Comparison of ENCODE assay signal across 24 mouse cellular contexts in genomic region chr6:71469291-71469690, GRCm38 (mm10). TPM values are rescaled to one million over a fixed set of nuclear protein-coding genes. Genes with fewer than 3 reads are reported as not detected.
DNase-seq lines count a peak whose midpoint lies in the region; ATAC-seq lines count a peak whose summit lies in the region.
"Had no signal": no experiment of that assay in that cellular context is flagged by ENCODE, and none has a peak within 500 bp of the region (broad histone marks: within the 10 kb centered on the region; RNA-seq: fewer than 3 reads in every experiment).

No protein-coding gene starts in this region.

- H3K27me3 ChIP-seq in liver, embryonic 11.5 days (replicated peaks; ENCODE audit: control insufficient read depth, insufficient read depth, low read length) = no peaks in the 10 kb centered on the region
- no peaks in the 10 kb centered on the region for H3K27me3 ChIP-seq in forebrain, embryonic 13.5 days
- H3K27me3 ChIP-seq: embryonic facial prominence, embryonic 15.5 days; forebrain, embryonic 15.5 days; heart, embryonic 12.5 days; liver, embryonic 12.5 days; megakaryocyte, embryonic 14.5 days; midbrain, embryonic 13.5 days had no signal

- H3K36me3 ChIP-seq in liver, embryonic 11.5 days (ENCODE audit: control insufficient read depth, insufficient read depth, low read length) = no peaks in the 10 kb centered on the region
- H3K36me3 ChIP-seq in forebrain, embryonic 13.5 days (ENCODE audit: poor library complexity, severe bottlenecking) = no peaks in the 10 kb centered on the region
- H3K36me3 ChIP-seq: embryonic facial prominence, embryonic 15.5 days; forebrain, embryonic 15.5 days; heart, embryonic 12.5 days; hindbrain, embryonic 10.5 days; liver, embryonic 12.5 days; midbrain, embryonic 13.5 days had no signal

- ATAC-seq in liver, embryonic 11.5 days (replicated peaks; ENCODE audit: low FRiP score) = no peak
- ATAC-seq in megakaryocyte, adult 5-6 weeks (ENCODE audit: poor library complexity, severe bottlenecking) = no peak
- no peak for ATAC-seq in forebrain, embryonic 13.5 days
- ATAC-seq: forebrain, embryonic 15.5 days; intestine, postnatal 0 days; liver, embryonic 12.5 days; midbrain, embryonic 13.5 days had no signal

- WGBS in liver, embryonic 11.5 days = 47% methylated on average over 3 of the region's 3 CpGs
- WGBS in forebrain, embryonic 13.5 days = 77% methylated on average over 3 of the region's 3 CpGs

- H3K4me2 ChIP-seq in liver, embryonic 11.5 days = no peak overlapping the region
- H3K4me2 ChIP-seq in forebrain, embryonic 13.5 days = no peak overlapping the region
- H3K4me2 ChIP-seq: embryonic facial prominence, embryonic 15.5 days; forebrain, embryonic 15.5 days; heart, embryonic 12.5 days; liver, embryonic 12.5 days; midbrain, embryonic 13.5 days had no signal

- H3K4me3 ChIP-seq in liver, embryonic 11.5 days (ENCODE audit: low read depth, low read length) = no peak overlapping the region
- H3K4me3 ChIP-seq in forebrain, embryonic 13.5 days = no peak overlapping the region
- H3K4me3 ChIP-seq: embryonic facial prominence, embryonic 15.5 days; forebrain, embryonic 15.5 days; heart, embryonic 12.5 days; hindbrain, embryonic 10.5 days; liver, embryonic 12.5 days; megakaryocyte, embryonic 14.5 days; midbrain, embryonic 13.5 days had no signal

- no peaks in the 10 kb centered on the region; the same call in 1 of the 2 replicates for H3K4me1 ChIP-seq in liver, embryonic 11.5 days (replicated peaks; ENCODE audit: control insufficient read depth, insufficient read depth, low read length)
- 0 out of 2 replicates have a peak, but pooled peaks cover 3% of the 10 kb centered on the region for H3K4me1 ChIP-seq in forebrain, embryonic 13.5 days
- H3K4me1 ChIP-seq: embryonic facial prominence, embryonic 15.5 days; heart, embryonic 12.5 days; hindbrain, embryonic 10.5 days; midbrain, embryonic 13.5 days had no signal

- no peaks in the 10 kb centered on the region for H3K9me3 ChIP-seq in liver, embryonic 11.5 days (ENCODE audit: control insufficient read depth, low read length)
- no peaks in the 10 kb centered on the region for H3K9me3 ChIP-seq in forebrain, embryonic 13.5 days (replicated peaks)
- H3K9me3 ChIP-seq: embryonic facial prominence, embryonic 15.5 days; forebrain, embryonic 15.5 days; heart, embryonic 12.5 days; hindbrain, embryonic 10.5 days; liver, embryonic 12.5 days; midbrain, embryonic 13.5 days had no signal

- H3K9ac ChIP-seq in liver, embryonic 11.5 days (ENCODE audit: low read depth, low read length) = no peak overlapping the region
- no peak overlapping the region for H3K9ac ChIP-seq in forebrain, embryonic 13.5 days
- H3K9ac ChIP-seq: embryonic facial prominence, embryonic 15.5 days; forebrain, embryonic 15.5 days; heart, embryonic 12.5 days; liver, embryonic 12.5 days; midbrain, embryonic 13.5 days had no signal

- H3K27ac ChIP-seq in liver, embryonic 11.5 days (ENCODE audit: low read depth, low read length) = no peak overlapping the region
- no peak overlapping the region for H3K27ac ChIP-seq in forebrain, embryonic 13.5 days
- H3K27ac ChIP-seq: embryonic facial prominence, embryonic 15.5 days; forebrain, embryonic 15.5 days; hindbrain, embryonic 10.5 days; liver, embryonic 12.5 days; midbrain, embryonic 13.5 days had no signal

- DNase-seq in liver, embryonic 11.5 days (ENCODE audit: low spot score) = peak; percentile 16
- DNase-seq in liver = no peak
- peak; percentile 14 for DNase-seq in adrenal gland, postnatal 10 days
- DNase-seq in kidney, adult 9 months = peak; percentile 40
- no peak for DNase-seq in gastrocnemius, adult 18-20 months (ENCODE audit: low spot score)
- DNase-seq: cerebellum, adult 9-10 months; gastrocnemius, postnatal 10 days; heart, adult 18-20 months; heart, postnatal 10 days; layer of hippocampus, postnatal 36 days; lung, postnatal 10 days; right cerebral cortex, postnatal 14 days; spleen, adult 18-20 months; thymus, postnatal 14 days had no signal

RNA-seq across cellular contexts. Expression of gene Rnf103, which starts 24.4 kb away (rescaled TPM):
- 13.6 and 13.7 TPM in 2 replicates for polyA plus RNA-seq in liver, embryonic 11.5 days (2014; fragmentation: Nextera tagmentation; extraction: Ambion mirVana)
- 10 to 100 TPM; 29.9 to 32.3 TPM for total RNA-seq in adrenal gland, postnatal 10 days (2021)
- total RNA-seq in megakaryocyte, adult 5-6 weeks (2015) = 14.6 and 17.5 TPM in 2 replicates
- 16.4 and 18.5 TPM in 2 replicates for total RNA-seq in megakaryocyte, adult 5-6 weeks (2017)
- polyA plus RNA-seq in forebrain, embryonic 13.5 days (2015; fragmentation: Nextera tagmentation; extraction: Ambion mirVana) = 16.9 and 18.8 TPM in 2 replicates
- total RNA-seq in gastrocnemius, adult 18-20 months (2021) = 10 to 100 TPM; 18.7 to 19.6 TPM

RNA-seq across cellular contexts. Expression of gene Rmnd5a, which starts 28.9 kb away (rescaled TPM):
- polyA plus RNA-seq in liver, embryonic 11.5 days (2014; fragmentation: Nextera tagmentation; extraction: Ambion mirVana) = 9.4 and 10.0 TPM in 2 replicates
- total RNA-seq in adrenal gland, postnatal 10 days (2021) = 10 to 100 TPM; 68.7 to 74.1 TPM
- 40.7 and 40.9 TPM in 2 replicates for total RNA-seq in megakaryocyte, adult 5-6 weeks (2015)
- total RNA-seq in megakaryocyte, adult 5-6 weeks (2017) = 49.8 and 52.5 TPM in 2 replicates
- polyA plus RNA-seq in forebrain, embryonic 13.5 days (2015; fragmentation: Nextera tagmentation; extraction: Ambion mirVana) = 6.8 and 9.0 TPM in 2 replicates
- 100 to 1,000 TPM; 128 to 132 TPM for total RNA-seq in gastrocnemius, adult 18-20 months (2021)

Comparison
In these comparisons a context has a peak if more than half of its experiments do, and no peak if none do; other contexts are left out.
1. DNase-seq: peak in liver, embryonic 11.5 days (single experiment), adrenal gland, postnatal 10 days (single experiment) and kidney, adult 9 months (single experiment); none in liver (single experiment) and gastrocnemius, adult 18-20 months (single experiment).